Mouse (Mus musculus) thymus, postnatal 4 days (tissue): ENCODE results near the gene Htr2b.

Experiments used
- DNase-seq: peaks from one replicate; pipeline ENCODE4 v3.0.0; 2021

Htr2b gene

GRCm38 (mm10) chr1:86076565-86076964 is 35.2 kb downstream of the Htr2b start:
- DNase-seq, result no peak

GRCm38 (mm10) chr1:86064271-86064991 is 47.3 kb downstream of the Htr2b start, which contains the start of gene Psmd1:
Gene Psmd1 (plus strand): TSS chr1:86064387.
- peak; percentile 92 for DNase-seq

GRCm38 (mm10) chr1:86062523-86062922 is 49.2 kb downstream of the Htr2b start:
- no peak for DNase-seq

GRCm38 (mm10) chr1:86058856-86059769 is 52.7 kb downstream of the Htr2b start:
- DNase-seq, result peak; percentile 96

- DNase-seq, result no peak
Measured at GRCm38 (mm10) chr1:86056284-86056683, 55.5 kb downstream of the Htr2b start.

GRCm38 (mm10) chr1:86054943-86055342 is 56.8 kb downstream of the Htr2b start:
- DNase-seq, result no peak

GRCm38 (mm10) chr1:86053198-86053921 is 58.4 kb downstream of the Htr2b start:
- DNase-seq, result no peak
